Mouse (Mus musculus) heart, postnatal 25 days (tissue): Measurements from ENCODE around the gene Bmp6. TPM values are rescaled to one million over a fixed set of nuclear protein-coding genes. Genes with fewer than 3 reads are reported as not detected.
A peak's percentile ranks its signal among the peaks of the same experiment; 100 is the strongest.

Experiments
- DNase-seq: peaks from one replicate; pipeline ENCODE4 v3.0.0; 2022; ENCODE audit warnings: low spot score
- intact Hi-C: fragments of 180-260 bp; cut with DNase I; formaldehyde crosslinking; loops from one replicate; pipeline ENCODE4 v1.15.1; 2025
- total RNA-seq, 2 experiments: library from RNA; stranded (reverse); gene quantifications; 2 replicates each; pipeline ENCODE4 v1.2.3; 2021

Gene Bmp6
- total RNA-seq, 2 experiments from 2014 or later: 19.6 to 23.8 TPM

GRCm38 (mm10) chr13:38352986-38353385 lies 8.1 kb downstream of the Bmp6 start:
- intact Hi-C loops: no loop called here
- DNase-seq: no peak

GRCm38 (mm10) chr13:38353420-38354255 lies 8.7 kb downstream of the Bmp6 start:
- intact Hi-C loops: loop anchor here (2.0 kb wide), 1 partner anchor 53 kb away; no protein-coding TSS in a partner anchor
- peak; percentile 46 for DNase-seq

GRCm38 (mm10) chr13:38354284-38354683 lies 9.4 kb downstream of the Bmp6 start:
- intact Hi-C loops: loop anchor here (2.0 kb wide), 1 partner anchor 53 kb away; no protein-coding TSS in a partner anchor
- no peak for DNase-seq

- intact Hi-C loops: loop anchor here (5.0 kb wide), 1 partner anchor 168 kb away; the partner anchor contains the start of gene Txndc5
- DNase-seq: no peak
These were observed 14.1 kb downstream of the Bmp6 start for GRCm38 (mm10) chr13:38359045-38359444.

- intact Hi-C loops: no loop called here
These were observed 17.8 kb downstream of the Bmp6 start for GRCm38 (mm10) chr13:38362751-38363150.

GRCm38 (mm10) chr13:38363869-38364268 lies 19.0 kb downstream of the Bmp6 start:
- intact Hi-C loops: no loop called here
- no peak for DNase-seq

More at GRCm38 (mm10) chr13:38362751-38363150, 17.8 kb downstream of the Bmp6 start:
- DNase-seq: no peak

- DNase-seq: no peak
- intact Hi-C loops: no loop called here
These were observed 24.7 kb downstream of the Bmp6 start for GRCm38 (mm10) chr13:38369624-38370023.

GRCm38 (mm10) chr13:38376071-38376470 lies 31.2 kb downstream of the Bmp6 start:
- intact Hi-C loops: no loop called here
- no peak for DNase-seq

- peak; percentile 18 for DNase-seq
- intact Hi-C loops: no loop called here
These were observed 32.4 kb downstream of the Bmp6 start for GRCm38 (mm10) chr13:38377355-38377754.

- no peak for DNase-seq
- intact Hi-C loops: no loop called here
These were observed 34.9 kb downstream of the Bmp6 start for GRCm38 (mm10) chr13:38379806-38380205.

GRCm38 (mm10) chr13:38386035-38386559 lies 41.2 kb downstream of the Bmp6 start:
- intact Hi-C loops: no loop called here
- DNase-seq: no peak

GRCm38 (mm10) chr13:38387453-38388040 lies 42.6 kb downstream of the Bmp6 start:
- no peak for DNase-seq
- intact Hi-C loops: no loop called here

GRCm38 (mm10) chr13:38393444-38393843 lies 48.5 kb downstream of the Bmp6 start:
- intact Hi-C loops: no loop called here
- DNase-seq: no peak

GRCm38 (mm10) chr13:38395026-38395425 lies 50.1 kb downstream of the Bmp6 start:
- intact Hi-C loops: no loop called here
- no peak for DNase-seq

GRCm38 (mm10) chr13:38397007-38397545 lies 52.2 kb downstream of the Bmp6 start:
- no peak for DNase-seq
- intact Hi-C loops: no loop called here

- intact Hi-C loops: no loop called here
- peak; percentile 38 for DNase-seq
These were observed 53.8 kb downstream of the Bmp6 start for GRCm38 (mm10) chr13:38398658-38399057.

GRCm38 (mm10) chr13:38400662-38401061 lies 55.8 kb downstream of the Bmp6 start:
- peak; percentile 31 for DNase-seq
- intact Hi-C loops: no loop called here

- peak; percentile 14 for DNase-seq
- intact Hi-C loops: loop anchor here (2.0 kb wide), 1 partner anchor 53 kb away; no protein-coding TSS in a partner anchor
These were observed 62.9 kb downstream of the Bmp6 start for GRCm38 (mm10) chr13:38407611-38408315.

GRCm38 (mm10) chr13:38408636-38409035 lies 63.7 kb downstream of the Bmp6 start:
- DNase-seq: no peak
- intact Hi-C loops: no loop called here

- DNase-seq: peak; percentile 48
- intact Hi-C loops: no loop called here
These were observed 65.5 kb downstream of the Bmp6 start for GRCm38 (mm10) chr13:38410322-38410865.
